Mouse (Mus musculus): Measurements from ENCODE around the gene Irx4.

DNA sequence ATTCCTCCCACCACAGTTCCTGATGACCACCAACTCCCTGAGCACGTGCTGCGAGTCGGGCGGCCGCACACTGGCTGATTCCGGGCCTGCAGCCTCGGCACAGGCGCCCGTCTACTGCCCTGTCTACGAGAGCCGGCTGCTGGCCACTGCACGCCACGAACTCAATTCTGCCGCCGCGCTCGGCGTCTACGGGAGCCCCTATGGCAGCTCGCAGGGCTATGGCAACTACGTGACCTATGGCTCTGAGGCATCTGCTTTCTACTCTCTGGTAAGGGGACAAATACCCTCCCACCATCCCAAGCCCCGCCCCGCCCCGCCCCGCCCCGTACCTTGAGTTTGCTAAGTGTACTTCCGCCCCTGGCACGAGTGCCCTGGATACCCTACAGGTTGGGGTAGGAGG is 5.2 kb downstream of the Irx4 start:
- TF ChIP-seq CTCF (IDR thresholded peaks at IDR 0.05; ENCODE audit: low read depth, low read length) (no peak), POLR2A (IDR thresholded peaks at IDR 0.05; ENCODE audit: borderline replicate concordance, low read depth, low read length) (no peak)

Data from bone marrow macrophage, adult 2 months (primary cell).